Mouse (Mus musculus): ENCODE results near the gene Cntf.

The Cntf gene

GRCm38 (mm10) chr19:12765308-12765707 is at the start of gene Cntf:
Gene Cntf (minus strand): TSS chr19:12765632.
- no peak for DNase-seq

- DNase-seq: no peak
Measured at GRCm38 (mm10) chr19:12813883-12814282, 48.5 kb upstream of the Cntf start.

DNA sequence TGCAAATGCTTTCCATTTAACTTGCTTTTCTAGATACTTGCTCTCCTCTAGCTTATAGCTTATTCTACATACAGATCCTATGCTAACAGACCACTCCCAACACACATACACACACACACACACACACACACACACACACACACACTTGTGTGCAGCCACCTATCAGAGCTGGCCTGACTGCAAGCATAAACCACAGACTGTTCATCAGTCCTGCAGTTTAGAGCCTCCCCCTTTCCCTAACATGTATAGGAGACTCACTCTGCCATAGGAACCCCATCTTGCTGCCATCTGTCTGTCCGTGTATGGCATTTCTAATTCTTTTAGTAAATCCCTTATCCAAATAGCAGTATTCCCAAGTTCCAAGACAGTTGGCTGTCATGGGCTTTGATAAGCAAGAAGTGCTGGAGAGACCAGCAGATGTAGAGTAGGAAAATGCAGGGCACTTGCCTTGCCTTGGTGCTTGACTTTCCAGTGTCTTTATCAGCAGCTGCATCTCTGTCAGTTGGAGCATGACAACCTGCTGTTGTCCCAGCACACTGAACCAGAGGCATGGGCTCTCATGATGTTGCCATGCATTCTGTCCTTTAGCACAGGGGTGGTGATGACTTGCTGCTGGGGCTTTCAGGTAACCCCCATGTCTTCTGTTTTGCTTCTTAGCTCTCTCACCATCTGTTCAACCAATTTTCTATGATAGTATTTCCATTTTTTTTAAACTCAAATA is 47.4 kb upstream of the Cntf start:
- DNase-seq: no peak

- DNase-seq: no peak
Measured at GRCm38 (mm10) chr19:12806214-12806613, 40.8 kb upstream of the Cntf start.

GRCm38 (mm10) chr19:12805730-12806129 is 40.3 kb upstream of the Cntf start:
- DNase-seq: no peak

- no peak for DNase-seq
Measured at GRCm38 (mm10) chr19:12804237-12804636, 38.8 kb upstream of the Cntf start.

DNA sequence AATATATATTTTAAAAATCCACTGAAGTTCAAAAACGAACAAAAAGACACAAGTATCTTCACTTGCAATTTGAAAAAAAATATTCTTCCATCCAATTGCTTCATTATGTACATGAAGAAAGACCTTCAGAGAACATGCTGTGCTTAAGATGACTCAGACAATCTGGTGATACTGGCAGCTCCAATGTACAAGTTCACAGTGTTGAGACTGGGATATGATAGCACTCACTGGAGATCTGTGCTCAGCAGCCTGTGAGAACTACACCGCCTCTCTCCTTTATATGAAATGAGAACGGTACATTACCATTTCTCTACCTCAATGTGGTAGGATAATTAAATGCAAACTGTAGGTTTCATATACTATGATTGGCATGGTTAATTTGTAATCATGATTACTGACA is 37.4 kb upstream of the Cntf start:
- DNase-seq: no peak

DNA sequence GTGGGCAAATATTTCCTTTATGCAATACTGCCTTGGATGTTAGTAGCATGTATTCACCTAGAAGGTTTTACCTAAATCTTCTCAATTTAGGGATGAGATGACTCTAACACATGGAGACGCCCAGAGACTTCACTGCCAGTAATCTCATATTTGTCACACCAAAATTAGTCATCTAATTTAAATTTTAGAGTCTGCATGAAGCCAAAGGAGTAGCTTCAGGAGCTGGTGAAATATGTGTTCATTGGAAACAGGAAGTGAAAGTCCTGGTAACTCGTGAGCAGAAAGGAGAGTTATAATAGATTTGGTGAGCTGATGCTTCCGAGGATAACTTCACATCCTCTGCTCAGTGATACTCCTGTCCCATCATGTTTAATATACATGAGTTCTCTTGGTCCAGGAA is 35.6 kb upstream of the Cntf start:
- DNase-seq: no peak

DNA sequence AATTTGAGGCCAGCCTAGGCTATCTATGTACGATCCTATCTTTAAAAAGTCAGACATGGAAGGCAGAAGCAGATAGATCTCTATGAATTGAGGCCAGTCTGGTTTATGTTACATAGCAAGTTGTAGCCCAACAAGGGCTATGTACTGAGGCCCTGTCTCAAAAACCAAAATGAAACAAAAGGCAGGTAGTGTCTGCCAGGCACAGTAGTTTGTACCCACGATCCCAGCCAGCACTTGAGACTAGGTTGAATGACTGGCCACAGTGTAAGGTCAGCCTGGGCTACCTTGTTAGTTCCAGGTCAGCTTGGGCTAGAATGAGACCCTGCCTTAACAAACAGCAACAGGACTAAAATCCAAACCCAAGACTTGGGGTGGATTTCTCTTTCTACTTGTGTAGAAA is 35.2 kb upstream of the Cntf start:
- DNase-seq: no peak

GRCm38 (mm10) chr19:12799081-12799480 is 33.6 kb upstream of the Cntf start:
- no peak for DNase-seq

- DNase-seq: no peak
Measured at GRCm38 (mm10) chr19:12798404-12798803, 33.0 kb upstream of the Cntf start.

DNA sequence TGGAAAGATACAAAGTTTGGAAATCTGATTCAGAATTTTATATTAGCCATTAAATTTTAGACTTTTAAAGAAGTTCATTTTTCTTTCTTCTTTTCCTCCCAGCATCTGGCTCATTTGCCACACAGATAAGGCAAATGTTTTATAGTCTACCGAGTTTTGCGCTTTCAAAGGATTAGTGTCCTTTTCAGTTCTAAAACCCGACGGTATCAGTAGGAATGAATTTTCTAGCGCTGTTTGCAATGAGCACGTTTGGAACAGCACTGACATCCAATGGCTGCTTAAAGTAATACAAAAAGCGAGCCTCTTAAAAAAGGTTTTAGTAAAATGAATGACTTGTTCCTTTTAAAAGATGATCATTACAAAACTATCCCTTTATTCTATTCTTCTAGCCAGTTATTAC is 31.6 kb upstream of the Cntf start:
- no peak for DNase-seq

GRCm38 (mm10) chr19:12796328-12796931 is 31.0 kb upstream of the Cntf start:
- no peak for DNase-seq

- DNase-seq: peak; percentile 97
Measured at GRCm38 (mm10) chr19:12795511-12796327, 30.3 kb upstream of the Cntf start, which contains the start of the genes Zfp91 and Lpxn. Gene Zfp91 (minus strand): TSS chr19:12796126. Gene Lpxn (plus strand): TSS chr19:12796193.

GRCm38 (mm10) chr19:12795110-12795509 is 29.7 kb upstream of the Cntf start:
- no peak for DNase-seq

- peak; percentile 85 for DNase-seq
Measured at GRCm38 (mm10) chr19:12794056-12795044, 28.9 kb upstream of the Cntf start.

DNA sequence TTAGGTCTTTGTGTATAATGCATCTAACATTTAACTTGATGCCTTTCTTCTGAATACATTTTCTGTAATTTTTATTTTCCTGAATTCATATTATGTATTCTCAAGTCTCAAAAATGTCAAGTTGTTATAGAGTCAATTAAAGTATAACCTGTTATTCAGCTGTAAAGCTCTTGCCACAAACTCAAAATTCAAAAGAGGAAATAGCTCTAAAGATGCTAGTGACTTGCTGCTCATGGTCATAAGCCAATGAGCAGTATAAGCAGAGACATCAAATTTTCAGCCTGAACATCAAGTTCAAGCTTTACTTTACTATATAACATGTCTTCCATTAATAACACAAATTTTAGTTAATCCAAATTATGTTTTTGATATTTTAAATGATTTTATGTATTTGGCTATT is 26.9 kb upstream of the Cntf start:
- no peak for DNase-seq

GRCm38 (mm10) chr19:12787721-12788120 is 22.3 kb upstream of the Cntf start:
- DNase-seq: no peak

DNA sequence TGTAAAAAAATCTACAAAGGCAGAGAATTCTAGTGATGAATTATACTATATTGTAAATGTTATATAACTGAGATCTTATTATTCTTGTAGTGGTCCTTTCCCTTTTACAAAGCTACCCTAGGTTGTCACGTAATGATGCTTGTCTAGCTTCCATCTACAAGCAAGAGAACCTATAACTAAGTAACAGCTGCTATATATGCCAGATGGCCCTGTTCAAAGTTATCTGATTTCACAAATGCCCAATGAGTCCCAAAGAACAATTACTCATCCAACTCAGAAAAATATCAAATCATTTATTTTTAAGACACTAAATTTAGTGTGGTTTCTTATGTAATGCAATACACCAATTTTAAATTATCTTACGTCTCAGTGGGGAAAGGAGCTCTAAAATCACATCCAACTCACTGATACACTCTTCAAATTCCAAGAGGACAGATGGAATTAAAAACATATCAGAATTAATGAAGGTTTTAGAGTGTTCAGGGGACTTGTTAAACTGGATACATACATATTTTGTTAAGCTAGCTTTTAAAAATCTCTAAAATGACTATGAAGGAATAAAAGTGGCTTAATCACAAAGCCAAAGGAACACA is 21.5 kb upstream of the Cntf start:
- no peak for DNase-seq

DNA sequence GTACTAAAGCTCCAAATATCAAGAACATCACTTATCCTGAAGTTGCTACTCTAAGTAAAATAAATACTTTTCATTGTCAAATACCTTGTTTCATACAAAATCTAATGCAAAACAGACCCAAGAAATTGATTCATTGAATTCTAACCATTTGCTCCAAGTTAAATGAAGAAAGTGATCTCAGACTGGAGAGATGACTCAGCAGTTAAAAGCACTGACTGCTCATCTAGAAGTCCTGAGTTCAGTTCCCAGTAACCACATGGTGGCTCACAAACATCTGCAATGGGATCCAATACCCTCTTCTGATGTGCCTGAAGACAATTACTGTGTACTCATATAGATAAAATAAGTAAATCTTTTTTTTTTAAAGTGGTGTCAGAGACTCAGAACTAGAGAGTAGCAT is 15.0 kb upstream of the Cntf start:
- DNase-seq: no peak

GRCm38 (mm10) chr19:12770888-12771287 is 5.5 kb upstream of the Cntf start:
- no peak for DNase-seq

All from cerebellum, adult 11 months (tissue).